Comparison of ENCODE assay signal across 8 mouse cellular contexts in the genomic region with DNA sequence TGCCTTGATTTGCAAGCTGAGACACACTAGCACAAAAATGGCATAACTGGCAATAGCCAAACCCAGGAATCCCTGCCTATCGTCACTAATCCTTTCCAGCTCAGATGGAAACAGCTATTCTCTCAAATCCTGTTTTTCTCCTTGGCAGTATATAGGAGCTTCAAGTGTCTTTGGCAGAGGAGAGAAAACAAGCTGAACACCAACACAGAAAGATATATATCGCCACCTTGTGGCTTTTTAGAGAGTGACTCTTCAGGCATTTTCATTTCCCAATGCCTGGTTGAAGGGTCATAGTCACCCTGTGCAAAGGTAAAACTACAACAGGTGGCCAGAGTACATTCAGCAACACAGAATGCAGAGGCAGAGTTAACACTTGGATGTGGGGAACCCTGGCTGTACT.
DNase-seq lines count a peak whose midpoint lies in the region; ATAC-seq and TF ChIP-seq lines count a peak whose summit lies in the region.

No protein-coding gene starts in this region.

- WGBS in hindbrain, postnatal 0 days, result 12% methylated on average over 2 of the region's 2 CpGs
- 11% methylated on average over 2 of the region's 2 CpGs for WGBS in hindbrain, embryonic 12.5 days

- H3K36me3 ChIP-seq in hindbrain, postnatal 0 days (ENCODE audit: insufficient read depth, low read length), result no peaks in the 10 kb centered on the region
- H3K36me3 ChIP-seq in hindbrain, embryonic 12.5 days, result no peaks in the 10 kb centered on the region

- H3K27ac ChIP-seq in hindbrain, postnatal 0 days, result no peak overlapping the region
- no peak overlapping the region for H3K27ac ChIP-seq in hindbrain, embryonic 12.5 days

- no peak for ATAC-seq in hindbrain, postnatal 0 days
- ATAC-seq in hindbrain, embryonic 12.5 days (ENCODE audit: low FRiP score), result no peak
- no peak; the same call in 1 of the 2 replicates for ATAC-seq in granulocyte monocyte progenitor cell, adult 5-6 weeks (replicated peaks; ENCODE audit: poor library complexity, severe bottlenecking)

- no peak overlapping the region for H3K4me3 ChIP-seq in hindbrain, postnatal 0 days (ENCODE audit: low read length)
- H3K4me3 ChIP-seq in hindbrain, embryonic 12.5 days, result no peak overlapping the region

- no peak overlapping the region for H3K4me2 ChIP-seq in hindbrain, postnatal 0 days (ENCODE audit: low read depth, low read length)
- H3K4me2 ChIP-seq in hindbrain, embryonic 12.5 days (replicated peaks), result no peak overlapping the region

- DNase-seq in adrenal gland, postnatal 10 days, result peak; percentile 2
- no peak for DNase-seq in adrenal gland, adult 18-20 months (ENCODE audit: low spot score in 2 of 2)
- peak; percentile 50 for DNase-seq in hindbrain, postnatal 0 days (ENCODE audit: low spot score)
- peak; percentile 2 for DNase-seq in right cerebral cortex, adult 18-20 months
- no peak for DNase-seq in right cerebral cortex, postnatal 36 days (ENCODE audit: low spot score in 2 of 2)
- DNase-seq in left cerebral cortex, adult 18-20 months (ENCODE audit: low spot score in 2 of 2), result no peak

- no peaks in the 10 kb centered on the region for H3K9me3 ChIP-seq in hindbrain, postnatal 0 days (ENCODE audit: low read length)
- no peaks in the 10 kb centered on the region for H3K9me3 ChIP-seq in hindbrain, embryonic 12.5 days (replicated peaks)

- no peak overlapping the region for H3K9ac ChIP-seq in hindbrain, postnatal 0 days (replicated peaks; ENCODE audit: low read length)
- H3K9ac ChIP-seq in hindbrain, embryonic 12.5 days, result no peak overlapping the region

- H3K27me3 ChIP-seq in hindbrain, postnatal 0 days (ENCODE audit: insufficient read depth, low read length), result no peaks in the 10 kb centered on the region
- H3K27me3 ChIP-seq in hindbrain, embryonic 12.5 days, result no peaks in the 10 kb centered on the region

- no peaks in the 10 kb centered on the region for H3K4me1 ChIP-seq in hindbrain, postnatal 0 days (ENCODE audit: insufficient read depth, low read length)
- H3K4me1 ChIP-seq in hindbrain, embryonic 12.5 days, result no peaks in the 10 kb centered on the region

- TF ChIP-seq CTCF in hindbrain, postnatal 0 days (IDR thresholded peaks at IDR 0.05; ENCODE audit: low read depth), result peak; percentile 63

Comparison
In these comparisons a context has a peak if more than half of its experiments do, and no peak if none do; other contexts are left out.
1. DNase-seq: peak in adrenal gland, postnatal 10 days (single experiment), hindbrain, postnatal 0 days (single experiment) and right cerebral cortex, adult 18-20 months (single experiment); none in adrenal gland, adult 18-20 months (0 of 2), right cerebral cortex, postnatal 36 days (0 of 2) and left cerebral cortex, adult 18-20 months (0 of 2).